Mouse (Mus musculus) lung, embryonic 15.5 days (tissue): ENCODE measurements around the gene Zcchc8. TPM values are rescaled to one million over a fixed set of nuclear protein-coding genes. Genes with fewer than 3 reads are reported as not detected.
"Not testable (repeated sequence)": the region's sequence is repeated elsewhere in the genome, so short reads cannot be mapped to it uniquely, and the experiment has no call there.

ENCODE experiments used
- ATAC-seq: fragments of 200-750 bp; cut with Nextera tagmentation; 2 replicates; pipeline ENCODE4 v1.8.0; 2017; ENCODE audit warnings: moderate number of reproducible peaks, borderline replicate concordance; ENCODE audit not compliant: low FRiP score, low TSS enrichment; ENCODE audit errors: extremely low read depth
- H3K27ac ChIP-seq: fragments of 300-500 bp; sonication (generic); 2 replicates; pipeline ENCODE4 v1.5.1; 2015; ENCODE audit warnings: moderate library complexity, mild to moderate bottlenecking, inconsistent platforms
- H3K27me3 ChIP-seq: fragments of 300-500 bp; sonication (generic); 2 replicates; pipeline ENCODE4 v1.6.1; 2015; ENCODE audit warnings: inconsistent platforms
- H3K36me3 ChIP-seq: fragments of 300-500 bp; sonication (generic); 2 replicates; pipeline ENCODE4 v1.6.1; 2015; ENCODE audit warnings: inconsistent platforms
- H3K4me1 ChIP-seq: fragments of 300-500 bp; sonication (generic); 2 replicates; pipeline ENCODE4 v1.6.1; 2015; ENCODE audit warnings: inconsistent platforms
- H3K4me2 ChIP-seq: fragments of 300-500 bp; sonication (generic); 2 replicates; pipeline ENCODE4 v1.6.1; 2015; ENCODE audit warnings: inconsistent platforms, mild to moderate bottlenecking, moderate library complexity
- H3K4me3 ChIP-seq: fragments of 300-500 bp; sonication (generic); 2 replicates; pipeline ENCODE4 v1.5.1; 2015; ENCODE audit warnings: mild to moderate bottlenecking, inconsistent platforms
- H3K9ac ChIP-seq: fragments of 300-500 bp; sonication (generic); 2 replicates; pipeline ENCODE4 v1.6.1; 2015; ENCODE audit warnings: inconsistent platforms
- H3K9me3 ChIP-seq: fragments of 300-500 bp; sonication (generic); 2 replicates; pipeline ENCODE4 v1.6.1; 2016; ENCODE audit warnings: inconsistent platforms
- WGBS: fragments of 180-500 bp; shearing (Covaris S2); methylation state at CpG from one replicate; pipeline ENCODE4 v1.1.7; 2015; 5-methylcytosine and 5-hydroxymethylcytosine counted together
- polyA plus RNA-seq: library from polyadenylated mRNA; unstranded; fragments of >200 nt; fragmentation: Nextera tagmentation; extraction: Ambion mirVana; gene quantifications from 2 replicates; pipeline ENCODE4 v1.2.1, GENCODE M21; 2015

Gene Zcchc8
- polyA plus RNA-seq, result 67.1 and 90.4 TPM in 2 replicates

DNA sequence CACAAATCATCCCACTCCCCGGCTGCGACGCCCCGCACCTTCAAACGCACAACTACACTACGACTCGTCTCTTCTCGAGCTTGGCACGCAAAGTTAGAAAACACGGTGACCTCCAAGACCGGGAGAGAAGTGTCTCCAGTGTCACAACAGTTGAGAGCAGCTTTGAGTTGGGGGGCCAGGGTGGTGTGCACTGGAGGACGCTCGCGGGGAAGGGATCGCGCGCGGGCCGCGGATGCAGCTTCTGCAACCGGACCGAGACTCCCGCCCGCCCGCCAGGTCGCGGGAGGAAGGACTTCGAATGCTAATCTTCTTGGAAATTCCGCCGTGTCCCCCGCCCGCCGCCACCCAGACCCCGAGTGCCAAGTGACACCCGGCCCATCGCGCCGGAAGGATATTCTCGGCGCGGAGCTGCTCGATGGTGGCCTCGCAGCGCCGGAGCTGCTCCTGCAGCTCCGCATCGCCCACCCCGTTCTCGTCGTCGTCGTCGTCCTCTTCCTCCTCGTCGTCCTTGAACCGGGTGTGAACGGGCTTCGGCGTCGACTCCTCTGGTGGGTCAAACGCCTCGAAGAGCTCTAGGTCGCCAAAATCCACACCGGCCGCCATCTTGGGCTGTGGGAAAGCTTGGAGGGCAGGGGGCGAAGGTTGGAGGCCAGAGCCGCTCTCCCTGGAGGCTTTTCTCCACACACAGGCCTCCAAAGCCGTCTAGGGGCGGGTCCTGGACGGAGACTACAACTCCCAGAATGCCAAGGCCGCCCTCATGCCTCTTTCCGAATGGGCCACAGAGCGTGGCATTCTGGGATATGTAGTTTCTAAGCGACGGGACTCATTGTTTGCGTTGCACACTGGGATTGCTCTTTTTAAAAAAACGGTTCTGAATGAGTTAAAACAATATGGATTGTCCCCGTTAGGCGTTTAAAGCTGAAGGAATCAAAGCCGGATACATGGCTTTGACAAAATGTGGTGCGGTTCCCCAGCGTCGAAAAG, at the start of gene Zcchc8:
TSS of gene Zcchc8 (minus strand) at position 773 of the 984 bp plus-strand sequence.
- H3K27me3 ChIP-seq, result no peaks in the 10 kb centered on the region
- H3K36me3 ChIP-seq, result peaks cover 11% of the 10 kb centered on the region
- H3K4me3 ChIP-seq, result peak within 1 kb of the TSS; percentile 77
- peak within 1 kb of the TSS; percentile 66 for H3K4me2 ChIP-seq
- under 1% methylated on average over 83 of the region's 83 CpGs for WGBS
- ATAC-seq, result peak; percentile 100
- H3K9me3 ChIP-seq, result no peaks in the 10 kb centered on the region
- peak within 1 kb of the TSS; percentile 86 for H3K9ac ChIP-seq
- H3K4me1 ChIP-seq, result peaks cover 25% of the 10 kb centered on the region
- H3K27ac ChIP-seq, result peak within 1 kb of the TSS; percentile 83

DNA sequence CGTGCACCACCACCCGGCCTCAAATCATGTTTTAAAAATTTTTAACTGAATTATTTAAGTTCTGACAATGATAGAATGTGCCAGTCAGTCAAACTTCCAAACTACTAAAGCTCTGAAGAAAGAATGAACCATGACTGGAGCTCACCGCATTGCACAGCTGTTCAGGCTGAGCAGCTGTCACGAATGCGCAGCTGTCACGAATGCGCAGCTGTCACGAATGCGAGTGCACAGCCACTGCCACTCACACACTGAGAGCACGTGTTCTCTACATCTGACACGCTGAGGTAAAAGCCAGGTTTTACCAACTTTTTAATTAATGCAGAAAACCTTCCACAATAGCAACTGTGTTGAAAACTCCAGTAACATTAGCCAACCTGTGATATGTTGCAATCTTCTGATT, 45.6 kb upstream of the Zcchc8 start:
- peaks cover 74% of the 10 kb centered on the region for H3K36me3 ChIP-seq
- H3K4me1 ChIP-seq, H3K9me3 ChIP-seq, H3K27me3 ChIP-seq, H3K4me3 ChIP-seq, H3K9ac ChIP-seq, H3K4me2 ChIP-seq, ATAC-seq, H3K27ac ChIP-seq: not testable (repeated sequence)
- WGBS, result 93% methylated on average over 11 of the region's 11 CpGs

DNA sequence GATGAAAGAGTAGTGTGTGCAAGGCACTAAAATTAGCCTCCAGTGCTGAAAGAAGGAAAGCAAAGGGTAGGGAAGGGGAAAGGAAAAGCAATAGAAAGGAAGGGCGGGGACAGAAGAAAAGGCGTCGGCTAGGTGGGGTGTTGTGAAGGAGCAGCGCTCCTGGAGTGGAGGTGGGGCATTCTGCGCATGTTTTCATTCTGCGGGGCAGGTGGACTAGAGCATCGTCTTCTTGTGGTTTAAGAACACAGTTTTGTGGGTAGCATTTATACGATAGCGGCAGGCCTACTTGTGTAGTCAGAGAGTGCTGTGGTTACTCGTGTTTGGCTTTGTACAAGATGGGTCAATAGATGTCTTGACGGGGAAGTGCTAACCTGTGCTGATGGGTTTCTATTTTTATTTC, 44.6 kb upstream of the Zcchc8 start:
- Histone ChIP-seq H3K36me3 (peaks cover 71% of the 10 kb centered on the region), H3K9me3 (no peaks in the 10 kb centered on the region), H3K4me3 (no peak overlapping the region), H3K27me3 (no peaks in the 10 kb centered on the region), H3K4me2 (no peak overlapping the region), H3K4me1 (no peaks in the 10 kb centered on the region), H3K9ac (no peak overlapping the region), H3K27ac (no peak overlapping the region)
- WGBS, result 94% methylated on average over 11 of the region's 11 CpGs
- ATAC-seq, result no peak

DNA sequence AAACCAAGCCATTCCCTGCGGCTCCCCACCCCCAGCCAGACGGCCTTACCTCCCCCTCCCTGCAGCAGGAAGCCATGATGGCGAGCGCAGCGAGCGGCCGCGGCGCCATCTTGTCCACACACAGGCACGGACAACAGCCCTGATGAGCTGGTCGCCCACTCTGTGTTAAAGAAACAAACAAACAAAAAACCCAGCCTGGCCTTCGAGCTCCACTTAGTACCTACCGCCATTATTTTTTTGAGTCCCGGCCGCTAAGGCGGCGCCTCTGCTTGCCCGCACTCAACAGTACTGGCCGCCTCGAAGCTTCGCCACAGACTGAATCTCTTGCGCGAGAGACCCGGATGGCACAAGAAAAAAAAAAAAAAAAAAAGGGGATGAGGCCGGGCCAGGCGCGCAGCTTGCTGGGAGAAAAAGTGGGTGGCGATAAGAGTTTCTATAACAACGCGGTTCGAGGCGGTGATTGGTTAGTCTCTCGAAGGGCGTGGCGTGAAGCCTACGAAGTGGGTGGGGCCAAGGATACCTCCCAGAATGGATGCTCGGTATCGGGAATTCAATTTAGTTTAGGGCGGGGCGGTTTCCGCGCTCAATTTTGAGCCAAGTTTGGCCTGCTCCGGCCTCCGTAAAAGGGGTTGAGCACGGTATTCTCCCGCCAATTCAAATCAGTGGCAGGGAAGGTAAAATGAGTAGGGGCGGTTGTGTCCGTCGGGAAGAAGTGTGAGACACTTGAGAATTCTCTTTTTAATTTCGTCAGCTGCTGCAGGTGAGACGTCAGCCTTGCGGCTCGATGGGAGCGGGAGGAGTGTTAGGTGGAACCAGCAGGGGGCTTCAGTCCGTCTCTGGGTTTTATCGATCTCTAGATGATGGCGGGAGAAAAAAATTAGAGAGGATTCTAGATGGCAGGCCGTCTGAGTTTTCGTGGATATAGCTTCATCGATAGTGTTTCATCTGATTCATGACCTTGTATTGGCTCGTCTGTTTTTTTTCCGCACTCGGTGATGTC, 28.5 kb upstream of the Zcchc8 start, which contains the start of the genes Rsrc2 and Kntc1:
TSS of gene Rsrc2 (minus strand) at position 350 of the 1,000 bp plus-strand sequence.
TSS of gene Kntc1 (plus strand) at position 652 of the 1,000 bp plus-strand sequence.
- H3K4me3 ChIP-seq, result peak within 1 kb of the TSS; percentile 66
- peak within 1 kb of the TSS; percentile 69 for H3K4me2 ChIP-seq
- ATAC-seq, result peak; percentile 99
- 1% methylated on average over 63 of the region's 63 CpGs for WGBS
- peak within 1 kb of the TSS; percentile 99 for H3K27ac ChIP-seq
- H3K36me3 ChIP-seq, result peaks cover 6% of the 10 kb centered on the region
- H3K9me3 ChIP-seq, result no peaks in the 10 kb centered on the region
- no peaks in the 10 kb centered on the region for H3K27me3 ChIP-seq
- peaks cover 34% of the 10 kb centered on the region for H3K4me1 ChIP-seq
- H3K9ac ChIP-seq, result peak within 1 kb of the TSS; percentile 78

DNA sequence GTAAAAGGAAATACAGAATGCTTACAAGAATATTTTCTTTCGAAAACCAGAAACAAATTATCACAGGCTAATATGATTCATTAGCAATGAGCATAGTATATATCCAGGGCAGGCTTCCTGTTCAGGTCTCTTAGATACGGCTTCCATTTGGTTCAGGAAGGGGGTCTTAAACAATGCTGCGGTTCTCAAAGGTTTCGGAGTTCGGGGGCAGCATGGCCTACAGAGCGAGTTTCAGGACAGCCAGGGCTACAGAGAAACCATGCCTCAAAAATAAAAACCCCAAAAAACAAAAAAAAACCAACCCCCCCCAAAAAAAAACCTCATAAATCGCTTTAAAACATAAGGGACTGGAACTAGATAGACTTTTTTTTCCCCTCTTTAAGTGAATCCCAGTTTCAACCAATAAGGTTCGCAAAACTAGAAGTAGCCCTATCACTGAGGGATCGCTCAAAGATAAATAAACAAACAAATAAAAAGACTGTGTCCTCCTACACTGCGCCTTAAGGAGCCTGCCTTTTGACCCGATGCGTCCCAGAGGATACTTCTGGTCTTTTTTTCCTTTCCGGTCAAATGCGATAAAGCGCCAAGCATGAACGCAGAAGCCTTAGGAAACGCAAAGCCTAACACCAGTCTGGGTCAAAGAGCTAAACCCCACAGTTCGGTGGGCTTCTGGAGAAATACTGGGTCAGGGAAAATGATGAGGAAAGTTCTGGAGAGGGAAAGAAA, 27.6 kb upstream of the Zcchc8 start:
- H3K36me3 ChIP-seq, result peaks cover 14% of the 10 kb centered on the region
- H3K9me3 ChIP-seq, result no peaks in the 10 kb centered on the region
- 0 out of 2 replicates have a peak, but pooled peaks have one; percentile 11 for ATAC-seq
- H3K9ac ChIP-seq, result peak overlapping the region; percentile 78
- H3K4me3 ChIP-seq, result peak overlapping the region; percentile 66
- peak overlapping the region; percentile 69 for H3K4me2 ChIP-seq
- 1% methylated on average over 18 of the region's 18 CpGs for WGBS
- peaks cover 34% of the 10 kb centered on the region for H3K4me1 ChIP-seq
- peak overlapping the region; percentile 99 for H3K27ac ChIP-seq
- H3K27me3 ChIP-seq, result no peaks in the 10 kb centered on the region

DNA sequence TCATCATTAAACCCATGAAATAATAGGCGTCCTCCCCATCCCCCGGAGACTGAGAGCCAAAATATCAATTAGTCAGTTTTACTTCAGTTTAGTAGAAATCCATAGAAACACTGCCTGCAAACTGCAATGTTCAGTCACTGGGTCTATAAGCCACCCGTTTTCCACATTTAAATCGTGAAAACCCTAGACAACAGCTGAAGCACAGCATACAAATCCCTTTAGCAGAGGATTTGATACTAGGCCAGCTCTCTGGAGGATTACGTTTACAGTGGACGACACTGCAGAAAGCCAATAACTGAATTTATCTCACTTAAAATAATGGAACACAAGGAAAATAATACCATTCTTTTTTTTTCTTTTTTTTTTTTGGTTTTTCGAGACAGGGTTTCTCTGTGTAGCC, 26.7 kb upstream of the Zcchc8 start:
- H3K27ac ChIP-seq, result no peak overlapping the region
- H3K27me3 ChIP-seq, result no peaks in the 10 kb centered on the region
- peak overlapping the region; percentile 66 for H3K4me3 ChIP-seq
- peak overlapping the region; percentile 69 for H3K4me2 ChIP-seq
- no peak for ATAC-seq
- H3K4me1 ChIP-seq, result peaks cover 34% of the 10 kb centered on the region
- peaks cover 21% of the 10 kb centered on the region for H3K36me3 ChIP-seq
- peak overlapping the region; percentile 36 for H3K9ac ChIP-seq
- H3K9me3 ChIP-seq, result no peaks in the 10 kb centered on the region
- 14% methylated on average over 7 of the region's 7 CpGs for WGBS

DNA sequence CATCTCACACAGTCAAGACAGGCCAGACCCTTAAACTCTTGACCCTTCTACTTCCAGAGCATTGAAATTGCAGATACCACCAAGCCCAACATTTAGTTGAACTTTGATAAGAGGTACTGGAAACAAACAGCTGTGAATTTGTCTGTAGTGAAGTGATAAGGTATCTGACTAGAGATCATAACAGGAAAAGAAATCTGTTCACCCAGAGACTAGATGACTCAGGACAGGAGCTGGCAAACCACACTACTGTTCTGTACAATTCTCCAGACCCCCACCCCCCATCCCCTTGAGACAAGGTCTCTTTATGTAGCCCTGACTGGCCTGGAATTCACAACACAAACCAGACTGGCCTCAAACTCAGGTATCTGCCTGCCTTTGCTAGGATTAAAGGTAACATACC, 25.4 kb upstream of the Zcchc8 start:
- peak overlapping the region; percentile 69 for H3K4me2 ChIP-seq
- ATAC-seq, result no peak
- no peaks in the 10 kb centered on the region for H3K9me3 ChIP-seq
- H3K9ac ChIP-seq, result 0 out of 2 replicates have a peak overlapping the region, but pooled peaks have one; percentile 5
- H3K4me3 ChIP-seq, result no peak overlapping the region
- H3K36me3 ChIP-seq, result peaks cover 29% of the 10 kb centered on the region
- no peak overlapping the region for H3K27ac ChIP-seq
- no peaks in the 10 kb centered on the region for H3K27me3 ChIP-seq
- peaks cover 32% of the 10 kb centered on the region for H3K4me1 ChIP-seq

DNA sequence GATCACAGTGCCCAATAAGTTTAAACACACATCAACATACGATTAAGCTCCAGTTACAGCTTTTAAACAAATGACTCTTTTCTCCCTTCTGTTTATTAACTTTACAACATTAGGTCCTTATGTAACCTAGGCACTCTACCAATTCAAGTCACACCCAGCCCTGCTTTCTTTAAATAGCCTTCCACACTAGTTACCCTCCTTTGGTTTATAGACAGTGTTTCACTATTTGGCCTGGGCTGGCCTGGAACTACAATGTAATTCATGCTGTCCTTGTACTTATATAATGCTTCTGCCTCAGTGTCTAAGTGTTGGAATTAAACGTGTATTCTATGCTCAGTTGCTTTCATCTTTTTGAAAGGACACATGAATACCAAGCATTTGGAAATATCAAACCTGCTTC, 23.5 kb upstream of the Zcchc8 start:
- H3K27me3 ChIP-seq, result no peaks in the 10 kb centered on the region
- peaks cover 18% of the 10 kb centered on the region for H3K4me1 ChIP-seq
- ATAC-seq, result no peak
- no peak overlapping the region for H3K4me3 ChIP-seq
- H3K4me2 ChIP-seq, result no peak overlapping the region
- no peak overlapping the region for H3K9ac ChIP-seq
- H3K36me3 ChIP-seq, result peaks cover 45% of the 10 kb centered on the region
- 78% methylated on average over 2 of the region's 2 CpGs for WGBS
- no peaks in the 10 kb centered on the region for H3K9me3 ChIP-seq
- H3K27ac ChIP-seq, result no peak overlapping the region

DNA sequence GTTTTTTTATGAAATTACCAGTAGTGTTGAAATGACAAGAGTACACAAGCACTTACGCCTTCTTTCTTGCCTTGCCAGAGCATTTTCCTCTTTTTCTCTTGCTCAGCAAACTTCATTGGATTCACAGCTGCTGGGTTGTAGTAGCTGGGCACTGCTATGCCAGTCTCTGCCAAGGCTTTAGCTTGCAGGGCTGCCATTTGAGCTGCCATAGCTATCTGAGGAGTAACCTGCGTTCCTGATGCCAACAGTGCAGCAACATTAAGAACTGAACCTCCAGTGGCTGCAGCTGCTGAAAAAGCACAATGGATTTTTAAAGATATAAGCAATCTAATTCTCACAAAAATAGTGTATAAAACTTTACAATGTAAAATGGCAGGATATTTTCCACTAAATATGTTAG, 10.1 kb upstream of the Zcchc8 start:
- H3K4me1 ChIP-seq, result no peaks in the 10 kb centered on the region
- no peak overlapping the region for H3K27ac ChIP-seq
- no peak overlapping the region for H3K9ac ChIP-seq
- no peak overlapping the region for H3K4me3 ChIP-seq
- peaks cover 80% of the 10 kb centered on the region for H3K36me3 ChIP-seq
- no peaks in the 10 kb centered on the region for H3K27me3 ChIP-seq
- WGBS, result 94% methylated on average over 2 of the region's 2 CpGs
- H3K9me3 ChIP-seq, result no peaks in the 10 kb centered on the region
- ATAC-seq, result no peak
- no peak overlapping the region for H3K4me2 ChIP-seq

DNA sequence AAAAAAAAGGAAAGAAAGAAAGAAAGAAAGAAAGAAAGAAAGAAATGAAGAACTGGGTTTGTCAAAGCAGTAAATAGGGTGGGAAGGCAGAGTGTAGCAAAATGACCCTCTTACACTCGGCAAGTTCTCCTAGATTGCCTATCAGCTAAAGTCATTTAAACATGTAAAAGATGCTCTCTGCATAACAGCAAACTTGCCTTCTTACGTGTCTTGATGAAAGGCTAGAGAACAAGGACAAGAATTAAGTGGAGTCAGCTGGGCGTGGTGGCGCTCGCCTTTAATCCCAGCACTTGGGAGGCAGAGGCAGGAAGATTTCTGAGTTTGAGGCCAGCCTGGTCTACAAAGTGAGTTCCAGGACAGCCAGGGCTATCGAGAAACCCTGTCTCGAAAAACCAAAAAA, 2.9 kb upstream of the Zcchc8 start:
- H3K27ac ChIP-seq, H3K27me3 ChIP-seq, H3K4me3 ChIP-seq, H3K4me1 ChIP-seq, ATAC-seq, H3K9ac ChIP-seq, H3K4me2 ChIP-seq, H3K9me3 ChIP-seq: not testable (repeated sequence)
- peaks cover 16% of the 10 kb centered on the region for H3K36me3 ChIP-seq
- 85% methylated on average over 7 of the region's 7 CpGs for WGBS

DNA sequence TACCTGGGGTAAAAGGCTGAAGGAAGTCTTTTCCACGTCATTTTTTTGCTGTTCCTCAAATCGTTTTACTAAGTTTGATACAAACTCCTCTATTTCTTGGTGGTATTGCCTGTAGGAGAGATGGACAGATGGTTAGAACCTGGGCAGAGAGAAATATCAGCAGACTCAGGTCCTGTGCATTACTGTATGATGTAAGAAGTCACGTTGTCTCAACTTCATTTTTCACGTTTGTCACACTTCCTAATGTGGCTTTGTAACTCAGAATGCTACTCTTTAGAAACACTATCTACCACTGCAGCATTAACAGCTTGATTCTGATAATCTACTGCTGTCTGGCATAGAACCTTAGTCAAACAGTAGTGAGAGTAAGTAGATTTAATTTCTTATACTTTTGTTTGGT, 6.3 kb downstream of the Zcchc8 start:
- Histone ChIP-seq H3K4me1 (peaks cover 25% of the 10 kb centered on the region), H3K36me3 (peaks cover 67% of the 10 kb centered on the region), H3K9me3 (no peaks in the 10 kb centered on the region), H3K4me2 (no peak overlapping the region), H3K9ac (no peak overlapping the region), H3K27ac (no peak overlapping the region), H3K27me3 (no peaks in the 10 kb centered on the region), H3K4me3 (no peak overlapping the region)
- 79% methylated on average over 4 of the region's 4 CpGs for WGBS
- ATAC-seq, result no peak
